31 mouse cellular contexts compared by ENCODE assay signal in the genomic region with DNA sequence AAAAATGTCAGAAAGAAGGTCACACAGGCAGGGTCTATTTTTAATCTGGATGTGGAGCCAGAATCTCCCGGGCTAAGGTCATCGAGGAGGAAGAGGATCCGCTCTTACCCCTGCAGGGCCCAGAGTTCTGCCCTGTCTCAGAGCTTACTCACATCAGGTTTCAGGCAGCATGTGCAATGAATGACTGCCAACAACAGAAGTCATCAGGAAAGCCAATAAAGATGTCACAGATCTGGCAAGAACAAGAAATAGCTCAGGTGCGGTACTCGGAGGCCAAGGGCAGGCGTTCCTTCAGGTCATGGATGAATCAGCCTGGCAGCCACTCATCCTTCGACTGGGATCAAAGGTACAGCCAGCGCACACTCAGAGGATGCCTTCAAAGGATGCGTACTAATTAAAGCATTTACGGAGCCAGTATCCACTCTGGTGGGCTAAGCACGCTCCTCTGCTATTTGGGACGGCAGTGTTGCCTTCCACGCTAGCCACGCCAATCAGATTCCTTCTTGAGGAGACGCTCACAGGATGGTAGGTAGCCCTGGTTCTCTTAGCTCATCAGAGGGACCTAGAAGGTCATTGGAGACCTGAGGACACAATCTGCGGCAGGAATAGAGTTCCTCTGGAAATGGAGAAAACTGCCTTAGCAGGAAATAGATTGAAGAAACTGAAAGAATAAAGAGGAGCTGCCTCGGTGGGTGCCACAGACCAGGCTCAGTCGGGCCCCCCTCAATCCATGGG. TPM values are rescaled to one million over a fixed set of nuclear protein-coding genes. Genes with fewer than 3 reads are reported as not detected.
DNase-seq lines count a peak whose midpoint lies in the region; ATAC-seq and TF ChIP-seq lines count a peak whose summit lies in the region.
"Had no signal": no experiment of that assay in that cellular context is flagged by ENCODE, and none has a peak within 500 bp of the region (broad histone marks: within the 10 kb centered on the region; RNA-seq: fewer than 3 reads in every experiment).

No protein-coding gene starts in this region.

- no peaks in the 10 kb centered on the region for H3K27me3 ChIP-seq in midbrain, postnatal 0 days (ENCODE audit: insufficient read depth, low read length)
- H3K27me3 ChIP-seq in midbrain, embryonic 10.5 days (ENCODE audit: low read depth, poor library complexity, severe bottlenecking), result no peaks in the 10 kb centered on the region
- H3K27me3 ChIP-seq in midbrain, embryonic 16.5 days (ENCODE audit: control insufficient read depth, insufficient read depth, low read depth, low read length), result no peaks in the 10 kb centered on the region
- H3K27me3 ChIP-seq: CH12.LX; embryonic facial prominence, embryonic 12.5 days; forebrain, embryonic 15.5 days; heart, embryonic 12.5 days; hindbrain, embryonic 15.5 days; kidney, embryonic 15.5 days; neural tube, embryonic 15.5 days had no signal

- intact Hi-C loops in left cerebral cortex, postnatal 36 days (cut with DNase I), result no loop called here

- ATAC-seq in midbrain, postnatal 0 days (ENCODE audit: low FRiP score), result no peak
- no peak for ATAC-seq in midbrain, embryonic 16.5 days
- ATAC-seq: activated CD4-positive, CD25-positive, alpha-beta regulatory T cell, adult 4 months; forebrain, embryonic 15.5 days; intestine, embryonic 16.5 days had no signal

- H3K4me3 ChIP-seq in midbrain, postnatal 0 days (ENCODE audit: low read depth, low read length), result no peak overlapping the region
- no peak overlapping the region for H3K4me3 ChIP-seq in midbrain, embryonic 10.5 days
- H3K4me3 ChIP-seq in midbrain, embryonic 16.5 days (ENCODE audit: low read depth, low read length), result no peak overlapping the region
- H3K4me3 ChIP-seq: embryonic facial prominence, embryonic 12.5 days; erythroblast, embryonic 14.5 days; forebrain, embryonic 15.5 days; heart, embryonic 12.5 days; hindbrain, embryonic 15.5 days; kidney, embryonic 15.5 days; limb, embryonic 10.5 days; neural tube, embryonic 15.5 days had no signal

- DNase-seq in cerebellum, postnatal 14 days, result peak; percentile 43 to 45
- no peak for DNase-seq in cerebellum, adult 9-10 months
- peak; percentile 12 for DNase-seq in midbrain, postnatal 0 days (ENCODE audit: low spot score)
- DNase-seq in midbrain, embryonic 10.5 days (ENCODE audit: low spot score), result no peak
- DNase-seq in adrenal gland, adult 8-10 months, result peak; percentile 54
- DNase-seq in ovary, postnatal 14 days (ENCODE audit: low spot score), result no peak
- no peak for DNase-seq in left cerebral cortex, postnatal 36 days (ENCODE audit: low spot score in 2 of 2)
- DNase-seq: cerebellum, adult 8-10 months; heart, postnatal 36 days; layer of hippocampus, postnatal 36 days; lung, adult 18-20 months; lung, postnatal 14 days; midbrain, embryonic 14.5 days; right cerebral cortex, postnatal 14 days; spleen, adult 18-20 months; thymus, postnatal 25 days had no signal

- H3K9me3 ChIP-seq in midbrain, postnatal 0 days (ENCODE audit: low read length), result no peaks in the 10 kb centered on the region
- H3K9me3 ChIP-seq in midbrain, embryonic 10.5 days (replicated peaks), result no peaks in the 10 kb centered on the region
- H3K9me3 ChIP-seq in midbrain, embryonic 16.5 days (replicated peaks; ENCODE audit: control insufficient read depth, low read length, poor library complexity, severe bottlenecking), result no peaks in the 10 kb centered on the region
- H3K9me3 ChIP-seq: embryonic facial prominence, embryonic 12.5 days; forebrain, embryonic 15.5 days; heart, embryonic 12.5 days; hindbrain, embryonic 15.5 days; kidney, embryonic 15.5 days; limb, embryonic 10.5 days; neural tube, embryonic 15.5 days had no signal

- no peak for TF ChIP-seq CTCF in midbrain, postnatal 0 days (IDR thresholded peaks at IDR 0.05)

- no peak overlapping the region for H3K4me2 ChIP-seq in midbrain, postnatal 0 days (ENCODE audit: low read depth, low read length, poor library complexity, severe bottlenecking)
- H3K4me2 ChIP-seq in midbrain, embryonic 16.5 days (ENCODE audit: low read length), result no peak overlapping the region
- H3K4me2 ChIP-seq: embryonic facial prominence, embryonic 12.5 days; forebrain, embryonic 15.5 days; heart, embryonic 12.5 days; hindbrain, embryonic 15.5 days; kidney, embryonic 15.5 days; liver, embryonic 11.5 days; neural tube, embryonic 15.5 days had no signal

- H3K9ac ChIP-seq in midbrain, postnatal 0 days (replicated peaks; ENCODE audit: low read length, poor library complexity, severe bottlenecking), result no peak overlapping the region
- no peak overlapping the region for H3K9ac ChIP-seq in midbrain, embryonic 16.5 days (ENCODE audit: low read depth, low read length)
- H3K9ac ChIP-seq: embryonic facial prominence, embryonic 12.5 days; forebrain, embryonic 15.5 days; heart, embryonic 12.5 days; hindbrain, embryonic 15.5 days; kidney, embryonic 15.5 days; neural tube, embryonic 15.5 days had no signal

- H3K4me1 ChIP-seq in midbrain, postnatal 0 days (ENCODE audit: insufficient read depth, low read length), result no peaks in the 10 kb centered on the region
- no peaks in the 10 kb centered on the region for H3K4me1 ChIP-seq in midbrain, embryonic 10.5 days
- H3K4me1 ChIP-seq in midbrain, embryonic 16.5 days (ENCODE audit: control insufficient read depth, insufficient read depth, low read length), result no peaks in the 10 kb centered on the region; the same call in 1 of the 2 replicates
- H3K4me1 ChIP-seq: embryonic facial prominence, embryonic 12.5 days; limb, embryonic 10.5 days had no signal

- no peaks in the 10 kb centered on the region for H3K36me3 ChIP-seq in midbrain, postnatal 0 days (ENCODE audit: insufficient read depth, low read length)
- H3K36me3 ChIP-seq in midbrain, embryonic 10.5 days, result no peaks in the 10 kb centered on the region
- H3K36me3 ChIP-seq in midbrain, embryonic 16.5 days (ENCODE audit: control insufficient read depth, insufficient read depth, low read length), result no peaks in the 10 kb centered on the region
- H3K36me3 ChIP-seq: embryonic facial prominence, embryonic 12.5 days; forebrain, embryonic 15.5 days; heart, embryonic 12.5 days; hindbrain, embryonic 15.5 days; kidney, embryonic 15.5 days; limb, embryonic 10.5 days; neural tube, embryonic 15.5 days had no signal

- 83% methylated on average over 18 of the region's 18 CpGs for WGBS in midbrain, postnatal 0 days
- WGBS in midbrain, embryonic 10.5 days, result 92% methylated on average over 18 of the region's 18 CpGs
- WGBS in midbrain, embryonic 16.5 days, result 79% methylated on average over 18 of the region's 18 CpGs

- no peak overlapping the region for H3K27ac ChIP-seq in midbrain, postnatal 0 days (ENCODE audit: low read depth, low read length)
- no peak overlapping the region for H3K27ac ChIP-seq in midbrain, embryonic 10.5 days (replicated peaks)
- no peak overlapping the region for H3K27ac ChIP-seq in midbrain, embryonic 16.5 days (ENCODE audit: low read length)
- H3K27ac ChIP-seq: embryonic facial prominence, embryonic 12.5 days; forebrain, embryonic 15.5 days; hindbrain, embryonic 15.5 days; kidney, embryonic 15.5 days; limb, embryonic 10.5 days; neural tube, embryonic 15.5 days had no signal

RNA-seq across cellular contexts. Expression of a gene that starts 16.0 kb away (rescaled TPM):
- total RNA-seq in midbrain, postnatal 0 days (2014; rRNA removed), result 3.4 and 5.4 TPM in 2 replicates
- polyA plus RNA-seq in midbrain, postnatal 0 days (2015; fragmentation: Nextera tagmentation; extraction: Ambion mirVana), result 3.3 and 3.4 TPM in 2 replicates
- 6.2 and 8.5 TPM in 2 replicates for polyA plus RNA-seq in midbrain, embryonic 10.5 days (2016; fragmentation: Nextera tagmentation; extraction: Ambion mirVana)
- total RNA-seq in adrenal gland, adult 8-10 months (2022), result 10 to 100 TPM; 16.1 to 29.3 (median 22.9) TPM
- 1 to 10 TPM; 4.9 to 5.1 TPM for total RNA-seq in left cerebral cortex, postnatal 36 days (2021)
- 3.8 and 4.2 TPM in 2 replicates for polyA plus RNA-seq in midbrain, embryonic 16.5 days (2015; fragmentation: Nextera tagmentation; extraction: Ambion mirVana)

RNA-seq across cellular contexts. Expression of a gene that starts 40.9 kb away (rescaled TPM):
- 109 and 118 TPM in 2 replicates for total RNA-seq in midbrain, postnatal 0 days (2014; rRNA removed)
- 65.0 and 70.6 TPM in 2 replicates for polyA plus RNA-seq in midbrain, postnatal 0 days (2015; fragmentation: Nextera tagmentation; extraction: Ambion mirVana)
- 24.0 and 30.4 TPM in 2 replicates for polyA plus RNA-seq in midbrain, embryonic 10.5 days (2016; fragmentation: Nextera tagmentation; extraction: Ambion mirVana)
- total RNA-seq in adrenal gland, adult 8-10 months (2022), result 10 to 100 TPM; 55.0 to 88.9 (median 65.5) TPM
- total RNA-seq in left cerebral cortex, postnatal 36 days (2021), result 100 to 1,000 TPM; 412 to 417 TPM
- 73.2 and 73.7 TPM in 2 replicates for polyA plus RNA-seq in midbrain, embryonic 16.5 days (2015; fragmentation: Nextera tagmentation; extraction: Ambion mirVana)

RNA-seq across cellular contexts. Expression of a gene that starts 41.4 kb away (rescaled TPM):
- 8.2 and 12.1 TPM in 2 replicates for total RNA-seq in midbrain, postnatal 0 days (2014; rRNA removed)
- 3.2 and 4.6 TPM in 2 replicates for polyA plus RNA-seq in midbrain, postnatal 0 days (2015; fragmentation: Nextera tagmentation; extraction: Ambion mirVana)
- 0.16 TPM in 1 of 2 replicates, not detected in the other for polyA plus RNA-seq in midbrain, embryonic 10.5 days (2016; fragmentation: Nextera tagmentation; extraction: Ambion mirVana)
- 1 to 10 TPM in 3 of 4 experiments, not detected in 1; 1.1 to 2.4 (median 1.6) TPM for total RNA-seq in adrenal gland, adult 8-10 months (2022)
- 10 to 100 TPM; 17.3 to 19.1 TPM for total RNA-seq in left cerebral cortex, postnatal 36 days (2021)
- 0.74 and 1.3 TPM in 2 replicates for polyA plus RNA-seq in midbrain, embryonic 16.5 days (2015; fragmentation: Nextera tagmentation; extraction: Ambion mirVana)
- total RNA-seq: megakaryocyte, adult 5-6 weeks had no signal
- polyA plus RNA-seq: activated CD4-positive, CD25-positive, alpha-beta regulatory T cell, adult 4 months; erythroblast, embryonic 14.5 days; heart, embryonic 12.5 days; intestine, embryonic 16.5 days; kidney, embryonic 15.5 days; large intestine, adult 2 months; limb, embryonic 10.5 days; liver, embryonic 11.5 days; midbrain, embryonic 14.5 days had no signal

Comparison
In these comparisons a context has a peak if more than half of its experiments do, and no peak if none do; other contexts are left out.
1. DNase-seq: peak in cerebellum, postnatal 14 days (2 of 2), midbrain, postnatal 0 days (single experiment) and adrenal gland, adult 8-10 months (single experiment); none in cerebellum, adult 9-10 months (single experiment), midbrain, embryonic 10.5 days (single experiment), ovary, postnatal 14 days (single experiment) and left cerebral cortex, postnatal 36 days (0 of 2).